Mouse (Mus musculus): ENCODE measurements around the gene 9030612E09Rik. TPM values are rescaled to one million over a fixed set of nuclear protein-coding genes. Genes with fewer than 3 reads are reported as not detected.
A peak's percentile ranks its signal among the peaks of the same experiment; 100 is the strongest.

Gene 9030612E09Rik
- not detected in 2 replicates for polyA plus RNA-seq (2012; ENCODE audit: insufficient read depth, low replicate concordance)

GRCm38 (mm10) chr10:43174326-43175155 lies at the start of gene 9030612E09Rik, which contains the start of gene Sobp:
Gene 9030612E09Rik, plus strand, starts transcription at chr10:43174704.
Gene Sobp, minus strand, starts transcription at chr10:43174530.
- no peaks in the 10 kb centered on the region for H3K36me3 ChIP-seq (replicated peaks; ENCODE audit: low read length)
- peaks cover 30% of the 10 kb centered on the region for H3K4me1 ChIP-seq
- TF ChIP-seq GATA1 (IDR thresholded peaks at IDR 0.05; ENCODE audit: borderline replicate concordance, low read length) (no peak), FLI1 (IDR thresholded peaks at IDR 0.05; ENCODE audit: low read length) (no peak)
- no peaks in the 10 kb centered on the region for H3K9me3 ChIP-seq
- peaks cover 81% of the 10 kb centered on the region for H3K27me3 ChIP-seq (replicated peaks)
- H3K4me3 ChIP-seq (replicated peaks) = peak within 1 kb of the TSS; percentile 91

DNA sequence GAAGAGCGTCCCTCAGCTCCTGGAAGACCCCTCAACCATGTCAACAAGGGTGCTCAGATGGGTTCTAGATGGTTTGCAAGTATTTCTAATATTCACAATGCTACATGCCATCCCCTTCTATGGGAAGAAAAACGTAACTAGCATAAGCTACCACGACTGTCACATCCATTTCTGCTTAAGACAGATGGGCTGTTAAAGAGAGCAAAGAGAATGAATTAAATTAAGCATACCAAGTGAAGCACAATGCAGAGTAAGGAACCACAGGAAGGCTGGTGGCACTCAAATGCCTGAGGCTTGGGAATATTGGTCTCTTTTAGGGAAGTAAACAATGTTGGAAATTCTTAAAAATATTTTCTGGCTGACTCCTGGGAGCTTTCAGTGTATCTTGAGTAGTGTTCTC lies 45.8 kb upstream of the 9030612E09Rik start:
- H3K27me3 ChIP-seq (replicated peaks) = peaks cover 2% of the 10 kb centered on the region
- TF ChIP-seq GATA1 (IDR thresholded peaks at IDR 0.05; ENCODE audit: borderline replicate concordance, low read length) (no peak), FLI1 (IDR thresholded peaks at IDR 0.05; ENCODE audit: low read length) (no peak)
- no peaks in the 10 kb centered on the region for H3K36me3 ChIP-seq (replicated peaks; ENCODE audit: low read length)
- no peak overlapping the region for H3K4me3 ChIP-seq (replicated peaks)
- no peaks in the 10 kb centered on the region for H3K9me3 ChIP-seq
- no peaks in the 10 kb centered on the region for H3K4me1 ChIP-seq

- no peaks in the 10 kb centered on the region for H3K36me3 ChIP-seq (replicated peaks; ENCODE audit: low read length)
- H3K4me1 ChIP-seq = no peaks in the 10 kb centered on the region; the same call in 1 of the 2 replicates
- peaks cover 9% of the 10 kb centered on the region; the same call in 1 of the 2 replicates for H3K9me3 ChIP-seq
- no peak for TF ChIP-seq GATA1 (IDR thresholded peaks at IDR 0.05; ENCODE audit: borderline replicate concordance, low read length)
- no peak for TF ChIP-seq FLI1 (IDR thresholded peaks at IDR 0.05; ENCODE audit: low read length)
- H3K27me3 ChIP-seq (replicated peaks) = no peaks in the 10 kb centered on the region
- H3K4me3 ChIP-seq (replicated peaks) = no peak overlapping the region
Observed at GRCm38 (mm10) chr10:43134027-43134426, 40.5 kb upstream of the 9030612E09Rik start.

- Histone ChIP-seq H3K27me3 (replicated peaks) (peaks cover 2% of the 10 kb centered on the region), H3K4me3 (replicated peaks) (no peak overlapping the region), H3K4me1 (no peaks in the 10 kb centered on the region), H3K9me3 (no peaks in the 10 kb centered on the region), H3K36me3 (replicated peaks; ENCODE audit: low read length) (no peaks in the 10 kb centered on the region)
- TF ChIP-seq GATA1 (IDR thresholded peaks at IDR 0.05; ENCODE audit: borderline replicate concordance, low read length) = no peak
- no peak for TF ChIP-seq FLI1 (IDR thresholded peaks at IDR 0.05; ENCODE audit: low read length)
Observed at GRCm38 (mm10) chr10:43143173-43143572, 31.3 kb upstream of the 9030612E09Rik start.

DNA sequence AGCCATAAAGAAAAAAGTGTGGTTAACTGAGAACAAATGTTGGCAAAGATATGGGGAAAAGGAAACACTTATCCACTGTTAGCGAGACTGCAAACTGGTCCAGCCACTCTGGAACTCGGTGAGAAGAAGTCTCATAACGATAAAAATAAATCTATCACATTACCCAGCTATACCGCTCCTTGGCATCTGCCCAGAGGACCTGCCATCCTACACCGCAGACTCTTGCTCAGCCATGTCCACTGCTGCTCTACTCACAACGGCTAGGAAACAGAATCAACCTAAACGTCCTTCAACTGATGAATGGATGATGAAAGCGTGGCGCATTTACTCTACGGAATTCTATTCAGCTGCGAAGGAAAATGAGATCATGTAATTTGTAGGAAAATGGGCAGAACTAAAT lies 26.0 kb upstream of the 9030612E09Rik start:
- Histone ChIP-seq H3K4me3 (replicated peaks) (no peak overlapping the region), H3K27me3 (replicated peaks) (peaks cover 3% of the 10 kb centered on the region)
- TF ChIP-seq GATA1 (IDR thresholded peaks at IDR 0.05; ENCODE audit: borderline replicate concordance, low read length) (no peak), FLI1 (IDR thresholded peaks at IDR 0.05; ENCODE audit: low read length) (no peak)

DNA sequence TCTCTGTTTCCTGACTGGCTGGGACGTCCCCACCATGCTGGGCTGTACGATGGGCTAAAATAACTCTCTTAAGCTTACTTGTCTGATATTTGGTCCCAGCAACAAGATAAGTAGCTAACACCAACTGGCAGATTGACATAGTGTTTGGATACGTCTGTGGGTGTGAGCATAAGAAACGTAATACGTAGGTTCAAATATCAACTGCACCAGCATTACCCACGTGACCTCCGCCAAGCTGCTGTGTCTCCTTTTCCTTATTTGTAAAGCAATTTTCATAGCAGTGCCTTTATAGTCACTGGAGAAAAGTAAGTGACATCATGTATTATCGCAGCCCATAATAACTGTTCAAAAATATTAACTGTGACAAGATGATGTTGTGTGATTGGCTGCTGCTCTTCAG lies 21.9 kb upstream of the 9030612E09Rik start:
- TF ChIP-seq FLI1 (IDR thresholded peaks at IDR 0.05; ENCODE audit: low read length) (no peak), GATA1 (IDR thresholded peaks at IDR 0.05; ENCODE audit: borderline replicate concordance, low read length) (no peak)
- Histone ChIP-seq H3K27me3 (replicated peaks) (peaks cover 8% of the 10 kb centered on the region), H3K4me3 (replicated peaks) (no peak overlapping the region), H3K36me3 (replicated peaks; ENCODE audit: low read length) (no peaks in the 10 kb centered on the region), H3K4me1 (no peaks in the 10 kb centered on the region), H3K9me3 (no peaks in the 10 kb centered on the region)

More for the DNA sequence above, 26.0 kb upstream of the 9030612E09Rik start:
- Histone ChIP-seq H3K36me3 (replicated peaks; ENCODE audit: low read length) (no peaks in the 10 kb centered on the region), H3K4me1 (no peaks in the 10 kb centered on the region), H3K9me3 (no peaks in the 10 kb centered on the region)

DNA sequence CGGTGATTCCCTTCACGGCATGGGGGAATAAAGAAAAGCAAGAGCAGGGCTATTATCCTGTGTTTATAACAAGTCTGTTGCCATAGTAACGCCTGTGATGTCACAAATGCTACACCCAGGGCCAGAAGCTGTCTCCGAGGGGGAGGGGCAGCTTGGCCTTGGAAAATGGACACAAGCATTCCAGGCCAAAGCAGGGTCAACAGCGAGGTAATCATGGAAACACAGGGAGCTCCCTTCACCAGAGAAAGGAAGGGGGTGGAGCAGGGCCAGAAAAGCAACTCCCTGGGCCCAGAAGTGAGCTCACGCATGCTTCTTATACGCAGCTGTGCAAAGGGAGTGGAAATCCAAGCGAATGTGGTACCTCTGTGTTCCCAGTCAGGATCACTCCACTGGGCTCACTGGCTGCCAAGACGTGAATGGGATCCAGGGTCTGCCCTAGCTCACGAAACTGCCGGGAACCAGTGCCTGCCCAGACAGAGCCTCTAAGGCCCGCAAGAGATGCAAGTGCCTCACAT lies 19.4 kb upstream of the 9030612E09Rik start:
- H3K4me3 ChIP-seq (replicated peaks) = no peak overlapping the region
- H3K4me1 ChIP-seq = no peaks in the 10 kb centered on the region
- TF ChIP-seq FLI1 (IDR thresholded peaks at IDR 0.05; ENCODE audit: low read length) = no peak
- TF ChIP-seq GATA1 (IDR thresholded peaks at IDR 0.05; ENCODE audit: borderline replicate concordance, low read length) = no peak
- H3K36me3 ChIP-seq (replicated peaks; ENCODE audit: low read length) = no peaks in the 10 kb centered on the region
- peaks cover 6% of the 10 kb centered on the region for H3K27me3 ChIP-seq (replicated peaks)
- no peaks in the 10 kb centered on the region for H3K9me3 ChIP-seq

DNA sequence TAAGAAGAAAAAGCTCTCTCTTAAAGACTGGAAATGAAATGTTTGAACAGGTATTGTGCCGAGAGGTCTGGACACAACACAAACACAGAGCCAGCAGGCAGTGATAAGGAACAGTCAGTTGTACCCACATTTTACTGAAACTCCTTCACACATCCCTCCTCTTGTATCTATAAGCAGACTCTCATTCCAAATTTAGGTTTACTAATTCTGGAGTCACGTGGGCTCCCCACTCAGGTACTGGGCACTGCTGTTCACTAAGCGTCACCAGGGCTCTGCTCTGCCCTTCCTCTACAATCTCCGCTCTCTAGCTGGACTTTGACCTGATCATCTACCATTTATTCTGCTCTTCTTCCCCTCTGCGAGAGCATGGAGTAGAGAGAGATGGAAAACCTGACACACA lies 15.6 kb upstream of the 9030612E09Rik start:
- H3K27me3 ChIP-seq (replicated peaks) = peaks cover 12% of the 10 kb centered on the region
- peaks cover 16% of the 10 kb centered on the region for H3K9me3 ChIP-seq
- no peak overlapping the region for H3K4me3 ChIP-seq (replicated peaks)
- TF ChIP-seq FLI1 (IDR thresholded peaks at IDR 0.05; ENCODE audit: low read length) = no peak
- TF ChIP-seq GATA1 (IDR thresholded peaks at IDR 0.05; ENCODE audit: borderline replicate concordance, low read length) = no peak
- no peaks in the 10 kb centered on the region for H3K4me1 ChIP-seq
- H3K36me3 ChIP-seq (replicated peaks; ENCODE audit: low read length) = no peaks in the 10 kb centered on the region

- H3K4me1 ChIP-seq = no peaks in the 10 kb centered on the region
Observed at GRCm38 (mm10) chr10:43159333-43159732, 15.2 kb upstream of the 9030612E09Rik start.

GRCm38 (mm10) chr10:43162318-43162717 lies 12.2 kb upstream of the 9030612E09Rik start:
- TF ChIP-seq FLI1 (IDR thresholded peaks at IDR 0.05; ENCODE audit: low read length) (no peak), GATA1 (IDR thresholded peaks at IDR 0.05; ENCODE audit: borderline replicate concordance, low read length) (no peak)
- Histone ChIP-seq H3K4me1 (no peaks in the 10 kb centered on the region), H3K9me3 (peaks cover 23% of the 10 kb centered on the region)

More at GRCm38 (mm10) chr10:43159333-43159732, 15.2 kb upstream of the 9030612E09Rik start:
- H3K9me3 ChIP-seq = peaks cover 16% of the 10 kb centered on the region
- no peak overlapping the region for H3K4me3 ChIP-seq (replicated peaks)
- peaks cover 12% of the 10 kb centered on the region for H3K27me3 ChIP-seq (replicated peaks)
- TF ChIP-seq GATA1 (IDR thresholded peaks at IDR 0.05; ENCODE audit: borderline replicate concordance, low read length) (no peak), FLI1 (IDR thresholded peaks at IDR 0.05; ENCODE audit: low read length) (no peak)
- no peaks in the 10 kb centered on the region for H3K36me3 ChIP-seq (replicated peaks; ENCODE audit: low read length)

More at GRCm38 (mm10) chr10:43162318-43162717, 12.2 kb upstream of the 9030612E09Rik start:
- no peak overlapping the region for H3K4me3 ChIP-seq (replicated peaks)
- peaks cover 8% of the 10 kb centered on the region for H3K27me3 ChIP-seq (replicated peaks)
- H3K36me3 ChIP-seq (replicated peaks; ENCODE audit: low read length) = no peaks in the 10 kb centered on the region

Data from megakaryocyte, embryonic 14.5 days (primary cell).